Mouse (Mus musculus) heart, embryonic 11.5 days (tissue): ENCODE results near the gene Pcgf6. TPM values are rescaled to one million over a fixed set of nuclear protein-coding genes. Genes with fewer than 3 reads are reported as not detected.
A peak's percentile ranks its signal among the peaks of the same experiment; 100 is the strongest.

ENCODE experiments used
- ATAC-seq: fragments of 200-750 bp; cut with Nextera tagmentation; replicated peaks from 2 replicates; pipeline ENCODE4 v1.8.0; 2017; ENCODE audit warnings: moderate library complexity; ENCODE audit not compliant: insufficient number of reproducible peaks, low FRiP score, low TSS enrichment
- H3K27ac ChIP-seq: fragments of 300-500 bp; sonication (generic); 2 replicates; pipeline ENCODE4 v1.5.1; 2014; ENCODE audit warnings: mild to moderate bottlenecking, low read depth, low read length
- H3K27me3 ChIP-seq: fragments of 300-500 bp; sonication (generic); 2 replicates; pipeline ENCODE4 v1.6.1; 2014; ENCODE audit warnings: mild to moderate bottlenecking, low read length, mixed read lengths; ENCODE audit not compliant: control insufficient read depth, insufficient read depth
- H3K36me3 ChIP-seq: fragments of 300-500 bp; sonication (generic); 2 replicates; pipeline ENCODE4 v1.6.1; 2014; ENCODE audit warnings: mild to moderate bottlenecking, low read length, moderate library complexity, mixed read lengths; ENCODE audit not compliant: control insufficient read depth, insufficient read depth
- H3K4me1 ChIP-seq: fragments of 300-500 bp; sonication (generic); 2 replicates; pipeline ENCODE4 v1.6.1; 2014; ENCODE audit warnings: low read length; ENCODE audit not compliant: control insufficient read depth, insufficient read depth
- H3K4me2 ChIP-seq: fragments of 300-500 bp; sonication (generic); 2 replicates; pipeline ENCODE4 v1.6.1; 2014; ENCODE audit warnings: mild to moderate bottlenecking, moderate library complexity
- H3K4me3 ChIP-seq: fragments of 300-500 bp; sonication (generic); 2 replicates; pipeline ENCODE4 v1.5.1; 2014; ENCODE audit warnings: low read depth, low read length
- H3K9ac ChIP-seq: fragments of 300-500 bp; sonication (generic); 2 replicates; pipeline ENCODE4 v1.6.1; 2014; ENCODE audit warnings: mild to moderate bottlenecking, low read depth, low read length, moderate library complexity
- H3K9me3 ChIP-seq: fragments of 300-500 bp; sonication (generic); replicated peaks from 2 replicates; pipeline ENCODE4 v1.6.1; 2016; ENCODE audit warnings: low read length; ENCODE audit not compliant: control insufficient read depth
- WGBS: fragments of 180-500 bp; shearing (Covaris S2); extraction: QIAGEN DNeasy Blood & Tissue Kit; methylation state at CpG from one replicate; pipeline ENCODE4 v1.1.7; 2014; ENCODE audit not compliant: insufficient replicate concordance; 5-methylcytosine and 5-hydroxymethylcytosine counted together
- polyA plus RNA-seq: library from polyadenylated mRNA; unstranded; fragments of >200 nt; fragmentation: Nextera tagmentation; extraction: Ambion mirVana; gene quantifications from 2 replicates; pipeline ENCODE4 v1.2.1, GENCODE M21; 2014

Gene Pcgf6
- polyA plus RNA-seq, 1 experiment from 2014 or later = 14.9 TPM

GRCm38 (mm10) chr19:46988231-46989087, 62.2 kb downstream of the Pcgf6 start:
- Histone ChIP-seq H3K4me1 (peaks cover 16% of the 10 kb centered on the region), H3K4me2 (peak overlapping the region; percentile 43), H3K9ac (no peak overlapping the region), H3K4me3 (no peak overlapping the region), H3K9me3 (no peaks in the 10 kb centered on the region), H3K27me3 (no peaks in the 10 kb centered on the region), H3K27ac (peak overlapping the region; percentile 81), H3K36me3 (no peaks in the 10 kb centered on the region)
- WGBS = 61% methylated on average over 16 of the region's 16 CpGs
- ATAC-seq = peak; percentile 84

GRCm38 (mm10) chr19:46987646-46988045, 63.1 kb downstream of the Pcgf6 start:
- H3K27me3 ChIP-seq = no peaks in the 10 kb centered on the region
- no peak for ATAC-seq
- no peak overlapping the region for H3K9ac ChIP-seq
- no peak overlapping the region for H3K4me2 ChIP-seq
- H3K36me3 ChIP-seq = no peaks in the 10 kb centered on the region
- peak overlapping the region; percentile 81 for H3K27ac ChIP-seq
- H3K4me3 ChIP-seq = no peak overlapping the region
- H3K9me3 ChIP-seq = no peaks in the 10 kb centered on the region
- H3K4me1 ChIP-seq = peaks cover 19% of the 10 kb centered on the region
- whole genome bisulfite sequencing = 68% methylated on average over 6 of the region's 6 CpGs

GRCm38 (mm10) chr19:46984726-46985622, 65.7 kb downstream of the Pcgf6 start:
- WGBS = 81% methylated on average over 13 of the region's 13 CpGs
- H3K4me1 ChIP-seq = peaks cover 19% of the 10 kb centered on the region
- no peak overlapping the region for H3K27ac ChIP-seq
- no peak overlapping the region for H3K9ac ChIP-seq
- no peaks in the 10 kb centered on the region for H3K9me3 ChIP-seq
- H3K36me3 ChIP-seq = no peaks in the 10 kb centered on the region
- ATAC-seq = no peak
- H3K27me3 ChIP-seq = no peaks in the 10 kb centered on the region
- no peak overlapping the region for H3K4me3 ChIP-seq
- H3K4me2 ChIP-seq = no peak overlapping the region

- Histone ChIP-seq H3K27ac (peak overlapping the region; percentile 54; the same call in 1 of the 2 replicates), H3K4me2 (peak overlapping the region; percentile 32; the same call in 1 of the 2 replicates)
- WGBS = 49% methylated on average over 11 of the region's 11 CpGs
Observed at GRCm38 (mm10) chr19:46983966-46984380, 66.7 kb downstream of the Pcgf6 start.

More at GRCm38 (mm10) chr19:46983966-46984380, 66.7 kb downstream of the Pcgf6 start:
- H3K36me3 ChIP-seq = no peaks in the 10 kb centered on the region
- no peak overlapping the region for H3K9ac ChIP-seq
- ATAC-seq = peak; percentile 36; the same call in 1 of the 2 replicates
- H3K9me3 ChIP-seq = no peaks in the 10 kb centered on the region
- H3K4me3 ChIP-seq = no peak overlapping the region
- H3K4me1 ChIP-seq = peaks cover 13% of the 10 kb centered on the region; the same call in 1 of the 2 replicates
- no peaks in the 10 kb centered on the region for H3K27me3 ChIP-seq

Other genes with a start within 250 kb of the Pcgf6 start
- 0.43 and 0.73 TPM in 2 replicates for gene Ina, start 36.2 kb downstream of the Pcgf6 start, polyA plus RNA-seq
- gene Nt5c2, start 35.8 kb downstream of the Pcgf6 start, polyA plus RNA-seq = 80.7 and 82.3 TPM in 2 replicates
- 5.5 and 6.2 TPM in 2 replicates for gene Taf5, start 16.8 kb upstream of the Pcgf6 start, polyA plus RNA-seq
- gene Usmg5, start 39.7 kb upstream of the Pcgf6 start, polyA plus RNA-seq = 2,024 and 2,054 TPM in 2 replicates
- 6.1 and 6.3 TPM in 2 replicates for gene Pdcd11, start 39.9 kb upstream of the Pcgf6 start, polyA plus RNA-seq
- 1.4 and 2.2 TPM in 2 replicates for gene Calhm2, start 87.4 kb upstream of the Pcgf6 start, polyA plus RNA-seq
- not detected in 2 replicates for gene Calhm1, start 93.3 kb upstream of the Pcgf6 start, polyA plus RNA-seq
- gene Calhm3, start 106.9 kb upstream of the Pcgf6 start, polyA plus RNA-seq = not detected in 2 replicates
- gene Neurl1a, start 127.9 kb upstream of the Pcgf6 start, polyA plus RNA-seq = 3.0 and 3.2 TPM in 2 replicates